Mouse (Mus musculus): ENCODE measurements around the gene Proser2. TPM values are rescaled to one million over a fixed set of nuclear protein-coding genes. Genes with fewer than 3 reads are reported as not detected.

The Proser2 gene
- 1 to 10 TPM; 2.3 to 3.4 TPM for total RNA-seq (2021)

DNA sequence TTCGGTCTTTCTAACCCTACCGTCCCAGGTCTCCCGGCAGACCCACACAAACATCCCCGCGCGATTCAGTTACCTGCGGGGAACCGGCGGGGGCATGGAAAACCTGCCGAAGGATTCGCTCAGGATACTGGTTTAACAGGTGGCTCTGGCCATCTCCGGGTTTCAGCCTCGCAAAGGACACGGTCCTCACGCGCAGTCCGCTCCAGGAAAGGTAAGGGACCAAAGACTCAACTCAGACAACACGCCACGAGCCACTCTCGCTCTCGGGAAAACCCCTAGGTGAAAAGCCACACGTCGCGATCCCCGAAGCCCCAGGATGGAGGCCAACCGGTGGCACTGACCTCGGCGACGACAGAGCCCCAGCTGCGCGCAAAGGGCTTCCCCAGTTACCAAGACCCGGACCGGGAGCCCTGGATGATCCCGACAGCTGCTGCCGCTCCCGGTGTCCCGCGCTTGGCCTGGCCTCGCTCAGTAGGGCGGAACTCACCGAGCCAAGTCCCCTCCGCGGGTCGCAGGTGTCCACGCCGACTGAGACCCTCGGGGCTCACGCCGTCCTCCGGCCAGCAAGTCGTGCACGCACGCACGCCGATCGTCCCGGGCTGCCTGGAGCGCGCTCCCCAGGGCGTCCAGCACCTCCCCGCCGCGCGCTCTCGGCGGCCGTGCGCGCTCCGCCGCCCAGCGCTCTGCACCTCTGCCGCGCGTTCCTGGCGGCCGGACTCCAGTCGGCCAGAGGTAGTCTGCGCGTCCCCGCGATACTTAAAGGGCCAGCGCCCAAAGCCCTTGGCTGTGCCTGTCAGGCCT, at the start of gene Proser2:
Proser2 (minus strand) TSS at position 657 of the 801 bp plus-strand sequence.
- peak; percentile 56 for DNase-seq
- intact Hi-C loops (cut with DNase I): no loop called here

DNA sequence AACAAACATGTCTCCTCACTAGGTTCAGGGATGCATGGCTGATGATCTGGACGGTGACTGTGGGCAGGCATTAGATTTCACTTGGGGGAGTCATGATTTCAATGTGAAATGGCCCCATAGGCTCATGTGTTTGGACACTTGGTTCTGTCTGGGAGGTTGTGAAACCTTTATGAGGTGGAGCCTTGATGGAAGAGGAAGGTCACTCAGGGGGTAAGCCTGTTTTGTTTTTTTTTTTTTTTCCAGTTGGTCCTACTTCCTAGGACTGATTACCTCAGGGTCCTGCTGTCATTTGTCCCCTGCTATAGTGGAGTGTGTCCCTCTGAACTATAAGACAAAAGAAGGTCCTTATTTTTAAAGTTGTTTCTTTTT, 49.7 kb upstream of the Proser2 start:
- intact Hi-C loops (cut with DNase I): no loop called here
- DNase-seq: no peak

DNA sequence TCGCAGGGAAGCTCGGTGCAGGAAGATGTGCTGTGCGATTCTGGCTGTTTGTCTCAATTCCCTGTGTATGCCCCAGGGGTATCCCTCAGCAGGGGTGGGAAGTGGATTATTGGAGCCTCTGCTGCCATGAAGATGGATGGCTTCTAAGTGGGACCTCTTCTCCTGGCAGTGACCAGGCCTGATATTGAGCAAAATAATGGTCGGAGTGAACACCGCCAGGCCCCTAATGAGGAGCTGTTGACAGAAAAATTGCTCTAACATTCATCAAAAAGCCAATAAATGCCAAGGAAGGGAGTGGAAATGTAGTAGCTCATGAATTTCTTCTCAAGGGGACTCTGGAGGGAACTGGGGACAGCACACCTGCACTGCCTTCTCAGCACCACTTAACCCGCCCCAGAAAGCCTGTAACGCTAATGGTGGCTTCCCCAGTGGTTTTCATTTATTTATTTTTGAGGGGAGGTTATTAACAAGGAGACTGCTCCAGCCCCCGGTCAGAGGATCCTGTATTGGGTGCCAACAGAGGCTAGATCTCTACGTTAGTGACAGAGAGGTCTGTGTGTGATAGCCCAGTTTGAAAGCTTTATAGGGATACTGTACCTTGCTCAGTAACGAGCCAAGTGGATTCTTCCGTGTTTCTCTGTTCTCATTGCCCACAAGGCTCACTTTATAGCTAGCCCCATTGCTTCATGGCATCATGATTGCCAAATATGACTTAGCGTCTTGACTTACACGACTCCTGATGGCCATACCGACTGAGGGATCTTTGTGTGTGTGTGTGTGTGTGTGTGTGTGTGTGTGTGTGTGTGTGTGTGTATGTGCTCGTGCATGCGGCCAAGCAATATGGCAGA, 49.1 kb upstream of the Proser2 start:
- DNase-seq: no peak
- intact Hi-C loops (cut with DNase I): no loop called here

DNA sequence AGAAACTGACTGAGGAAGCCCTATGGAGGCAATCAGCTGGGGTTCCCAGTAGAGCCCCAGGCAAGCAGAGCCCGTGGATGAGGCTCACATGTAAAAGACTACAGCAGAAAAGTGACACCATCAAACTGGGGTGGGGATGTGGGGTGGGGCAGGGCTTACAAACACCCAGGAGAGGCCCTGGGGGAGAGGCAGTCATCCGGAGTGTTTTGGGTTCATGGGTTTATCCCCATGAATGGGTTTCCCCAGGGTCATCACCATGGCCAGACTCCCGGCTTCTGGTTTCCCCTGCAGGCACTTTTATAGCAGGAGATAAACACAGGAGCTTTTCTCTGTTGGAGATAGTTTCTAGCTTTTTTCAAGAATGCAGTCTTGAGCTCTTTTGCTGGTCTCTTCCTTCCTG, 43.0 kb upstream of the Proser2 start:
- DNase-seq: no peak
- intact Hi-C loops (cut with DNase I): no loop called here

DNA sequence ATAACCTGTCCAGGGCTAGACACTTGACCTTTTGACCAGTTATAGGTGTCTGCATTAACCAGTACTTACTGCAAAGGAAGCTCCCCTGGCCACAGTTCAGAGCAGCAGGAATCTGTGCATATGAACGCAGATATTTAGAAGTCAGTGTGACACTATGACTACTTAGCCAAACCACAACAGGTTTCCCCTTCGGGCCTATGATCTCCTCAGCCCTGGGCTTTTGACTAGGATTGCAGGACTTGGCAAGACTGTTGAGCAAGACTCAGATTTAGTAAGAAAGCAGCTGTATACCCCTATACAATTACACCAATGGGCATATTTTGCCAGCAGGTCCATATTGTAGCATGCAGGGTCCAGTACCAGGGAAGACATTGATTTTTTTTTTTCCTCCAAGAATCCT, 38.5 kb upstream of the Proser2 start:
- DNase-seq: no peak
- intact Hi-C loops (cut with DNase I): loop anchor here (5.0 kb wide), 1 partner anchor 171 kb away; no protein-coding TSS in a partner anchor

DNA sequence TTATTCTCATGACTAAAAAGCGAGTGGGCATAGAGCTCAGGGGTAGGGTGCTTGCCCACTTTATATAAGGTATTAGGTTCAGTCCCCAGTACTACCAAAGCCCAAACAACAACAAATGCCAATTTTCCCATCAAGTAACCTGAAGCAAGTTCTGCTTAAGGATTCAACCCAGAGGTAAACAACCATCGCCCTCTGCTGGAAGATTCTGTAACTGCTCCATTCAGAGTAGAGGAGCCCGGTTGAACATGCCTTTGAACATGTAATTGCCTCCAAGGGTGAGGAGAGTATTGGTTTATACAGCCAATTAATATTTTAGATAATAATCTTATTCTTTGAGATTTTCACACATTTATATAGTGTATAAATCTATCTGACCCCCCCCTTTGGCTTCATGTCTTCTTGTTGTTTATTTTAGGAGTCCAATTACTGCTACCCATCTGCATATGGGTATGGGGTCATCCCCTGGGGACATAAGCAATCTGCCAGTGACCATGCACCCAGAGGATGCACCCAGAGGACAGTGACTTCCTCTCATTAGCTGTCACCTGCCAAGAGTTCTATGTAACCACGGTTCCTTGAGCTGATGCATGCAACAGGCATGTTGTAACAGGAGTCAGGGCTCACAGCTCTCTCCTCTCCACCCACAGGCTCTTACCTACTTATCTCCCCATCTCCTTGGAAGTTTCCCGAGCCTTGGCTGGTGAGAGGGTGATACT, 38.0 kb upstream of the Proser2 start:
- intact Hi-C loops (cut with DNase I): loop anchor here (5.0 kb wide), 1 partner anchor 171 kb away; no protein-coding TSS in a partner anchor
- peak; percentile 77 for DNase-seq

DNA sequence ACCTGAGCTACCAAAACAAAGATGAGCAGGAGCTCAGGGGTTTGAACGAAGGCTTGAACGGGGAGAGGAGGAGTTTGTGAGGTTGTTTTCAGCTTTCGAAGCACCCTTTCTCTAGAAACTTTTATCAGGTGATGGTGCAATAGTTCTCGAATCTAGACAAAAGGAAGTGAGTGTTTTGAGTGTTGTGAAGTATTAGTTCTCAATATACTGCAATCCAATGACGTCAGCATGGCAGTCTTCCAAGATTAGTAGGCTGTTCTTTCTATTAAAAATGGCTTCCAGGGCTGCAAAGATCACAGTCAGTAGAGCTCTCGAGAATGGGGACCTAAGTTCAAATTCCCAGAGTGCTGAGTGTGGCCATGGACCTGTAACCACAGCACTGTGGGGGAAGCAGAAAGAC, 35.8 kb upstream of the Proser2 start:
- intact Hi-C loops (cut with DNase I): loop anchor here (5.0 kb wide), 1 partner anchor 168 kb away; no protein-coding TSS in a partner anchor
- DNase-seq: no peak

DNA sequence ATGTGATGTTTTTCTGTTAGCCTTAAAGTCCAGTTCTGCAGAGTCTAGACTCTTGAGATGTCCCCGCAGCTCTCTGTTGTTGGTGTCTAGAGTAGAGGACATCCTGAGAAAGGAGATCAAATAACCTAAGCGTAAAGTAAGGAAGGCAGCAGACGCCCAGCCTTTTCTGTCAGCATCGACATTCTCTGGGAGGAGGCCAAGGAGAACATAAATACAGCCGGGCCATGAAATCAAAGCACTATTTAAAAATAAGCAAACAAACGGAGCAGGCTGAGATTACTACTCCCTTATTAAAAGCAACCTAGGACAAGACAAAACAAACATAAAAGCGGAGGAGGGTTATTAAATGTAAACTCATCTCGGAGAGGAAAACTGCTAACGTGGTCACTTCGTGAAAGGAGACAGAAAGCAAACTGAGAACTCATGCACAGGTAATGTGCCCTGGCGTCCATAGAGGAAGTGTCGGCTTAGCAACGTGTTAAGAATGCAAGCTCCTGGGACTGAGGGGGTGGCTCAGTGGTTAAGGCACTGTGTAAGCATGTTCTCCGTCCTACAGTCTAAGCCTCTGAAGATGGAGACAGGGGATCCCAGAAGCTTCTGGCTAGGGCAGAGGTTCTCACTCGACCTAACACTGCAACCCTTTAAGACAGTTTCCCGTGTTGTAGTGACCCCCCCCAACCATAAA, 34.7 kb upstream of the Proser2 start:
- intact Hi-C loops (cut with DNase I): loop anchor here (5.0 kb wide), 1 partner anchor 167 kb away; no protein-coding TSS in a partner anchor
- DNase-seq: no peak

DNA sequence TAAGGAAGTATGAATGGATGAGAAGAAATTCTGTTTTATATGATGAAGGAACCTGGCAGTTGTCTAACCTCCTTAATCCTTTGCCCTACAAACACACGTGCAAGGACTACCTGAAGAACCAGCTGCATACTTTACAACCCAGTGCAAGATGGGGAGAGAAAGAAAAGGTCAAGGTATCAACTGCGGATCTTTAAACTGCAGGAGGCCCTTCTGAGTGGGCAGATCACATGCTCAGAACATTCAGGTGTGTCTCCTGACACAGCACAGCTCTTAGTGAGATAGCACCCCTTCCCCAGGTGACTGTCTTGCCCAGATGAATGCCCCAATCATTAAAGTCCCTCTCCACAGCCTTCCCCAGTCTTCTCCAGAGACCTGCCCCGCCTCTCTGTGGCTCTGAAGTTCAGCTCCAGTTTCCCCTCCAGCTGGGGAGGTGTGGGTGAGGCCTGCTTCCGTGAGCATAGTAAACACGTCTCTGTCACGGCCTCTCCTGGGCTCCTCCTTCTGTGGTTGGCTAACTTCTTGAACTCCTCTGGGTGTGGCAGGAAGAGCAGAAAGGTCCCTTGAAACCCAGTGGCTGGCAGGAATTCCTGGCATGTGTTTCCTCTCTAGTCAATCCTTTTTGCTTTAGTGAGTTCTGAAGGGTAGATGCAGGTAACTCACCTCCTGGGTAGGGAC, 32.5 kb upstream of the Proser2 start:
- no peak for DNase-seq
- intact Hi-C loops (cut with DNase I): no loop called here

DNA sequence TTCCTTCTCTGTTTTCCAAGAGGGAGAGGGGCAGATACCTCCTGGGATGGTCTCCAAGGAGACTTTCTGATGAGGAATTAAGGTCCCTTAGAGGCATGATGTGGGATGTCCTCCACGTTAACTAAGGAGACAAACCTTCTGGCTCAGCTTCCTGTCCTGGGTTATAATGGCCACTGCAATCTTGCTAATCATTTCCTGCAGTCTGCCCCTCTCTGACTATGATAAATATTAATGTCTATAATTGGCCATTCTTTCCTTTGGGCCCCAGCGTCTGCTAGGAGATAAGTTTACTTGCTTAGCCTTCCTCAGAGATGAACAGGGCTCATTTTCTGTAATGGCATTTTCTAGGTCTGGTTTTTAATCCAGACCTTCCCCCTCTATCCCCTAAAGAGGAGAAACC, 29.7 kb upstream of the Proser2 start:
- intact Hi-C loops (cut with DNase I): no loop called here
- no peak for DNase-seq

DNA sequence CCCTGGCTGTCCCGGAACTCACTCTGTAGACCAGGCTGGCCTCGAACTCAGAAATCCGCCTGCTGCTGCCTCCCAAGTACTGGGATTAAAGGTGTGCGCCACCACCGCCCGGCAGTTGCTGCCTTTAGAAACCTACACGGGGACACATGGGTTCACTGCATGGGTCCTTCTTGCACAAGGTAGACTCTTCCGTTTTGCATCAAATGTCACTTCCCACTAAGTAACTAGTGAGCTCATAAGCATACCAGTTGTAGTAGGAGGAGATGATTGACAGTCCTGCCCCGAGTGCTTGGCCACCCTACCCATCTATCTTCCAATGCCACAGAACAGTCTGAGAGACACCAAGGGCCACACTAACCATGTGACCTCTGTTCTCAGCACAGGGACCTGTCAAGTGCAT, 29.2 kb upstream of the Proser2 start:
- DNase-seq: no peak
- intact Hi-C loops (cut with DNase I): no loop called here

DNA sequence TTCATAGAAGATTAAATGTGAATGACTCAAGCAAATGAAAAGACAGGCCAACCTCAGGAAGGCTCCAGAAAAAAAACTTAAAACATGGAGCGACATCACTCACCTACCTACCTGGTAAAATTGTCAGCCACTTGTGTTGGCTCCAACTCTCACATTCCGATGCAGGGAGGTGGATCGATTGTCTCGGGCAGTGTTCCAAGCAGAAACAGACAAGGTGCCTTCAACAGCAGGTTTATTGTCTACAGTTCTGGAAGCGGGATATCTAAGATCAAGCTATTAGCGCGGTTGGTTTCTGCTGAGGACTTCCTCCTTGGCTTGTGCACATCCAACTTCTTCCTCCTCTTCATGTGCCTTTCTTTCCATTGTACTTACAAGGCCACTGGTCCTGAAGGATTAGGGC, 27.6 kb upstream of the Proser2 start:
- intact Hi-C loops (cut with DNase I): no loop called here
- DNase-seq: no peak

DNA sequence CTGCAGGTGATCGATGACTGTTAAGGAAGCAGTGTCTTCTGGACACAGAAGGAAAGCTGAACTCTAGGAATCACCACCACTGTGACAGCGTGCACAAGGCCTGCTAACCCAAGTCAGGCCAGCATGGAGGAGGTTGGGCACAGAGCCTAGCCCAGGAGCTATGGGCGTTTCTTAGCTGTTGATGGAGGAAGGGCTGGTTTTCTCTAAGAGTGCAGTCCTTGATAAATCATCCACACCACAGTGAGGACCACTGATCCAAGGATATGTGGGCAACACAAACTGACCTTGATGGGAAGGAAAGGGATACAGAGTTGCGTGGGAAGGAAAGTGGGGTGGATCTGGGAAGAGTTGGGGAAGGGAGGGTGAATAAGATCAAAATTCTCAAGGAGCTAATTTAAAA, 27.2 kb upstream of the Proser2 start:
- no peak for DNase-seq
- intact Hi-C loops (cut with DNase I): no loop called here

DNA sequence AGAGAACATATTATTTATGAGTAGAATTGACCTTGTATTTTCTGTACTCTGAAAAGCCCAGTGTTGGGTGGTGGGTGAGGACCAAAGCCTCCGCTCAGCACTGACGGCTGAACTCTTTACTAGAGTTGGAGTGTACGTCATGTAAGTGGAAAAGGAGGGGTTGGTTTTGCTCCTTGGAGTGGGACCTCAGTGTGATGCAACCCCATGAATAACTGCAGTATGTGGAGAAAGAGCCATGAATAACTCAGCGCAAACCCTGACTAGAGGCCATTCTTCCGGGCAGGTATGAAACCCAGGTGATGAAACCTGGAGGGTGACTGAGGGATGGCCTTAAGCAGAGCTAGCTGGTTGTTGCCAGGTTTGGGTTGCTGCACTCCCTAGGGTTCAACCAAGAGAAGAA, 19.8 kb upstream of the Proser2 start:
- DNase-seq: no peak
- intact Hi-C loops (cut with DNase I): no loop called here

DNA sequence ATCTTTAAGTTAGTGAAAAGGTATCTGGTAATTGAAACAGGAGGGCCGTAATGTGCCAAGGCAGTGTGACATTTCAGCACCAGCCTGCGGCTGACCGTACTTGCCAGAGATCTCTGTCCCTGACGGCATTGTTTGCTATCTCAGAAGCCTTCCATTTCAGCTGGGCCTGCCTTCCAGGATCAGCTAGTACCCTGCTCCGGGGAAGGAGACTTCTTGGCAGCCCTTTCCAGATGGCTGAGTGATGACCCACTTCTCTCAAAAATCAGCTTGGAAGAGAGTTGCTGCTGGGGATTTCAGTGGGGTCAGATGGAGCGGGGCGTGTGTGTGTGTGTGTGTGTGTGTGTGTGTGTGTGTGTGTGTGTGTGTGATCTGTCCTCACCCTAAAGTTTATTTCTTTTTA, 16.9 kb upstream of the Proser2 start:
- DNase-seq: no peak
- intact Hi-C loops (cut with DNase I): no loop called here

DNA sequence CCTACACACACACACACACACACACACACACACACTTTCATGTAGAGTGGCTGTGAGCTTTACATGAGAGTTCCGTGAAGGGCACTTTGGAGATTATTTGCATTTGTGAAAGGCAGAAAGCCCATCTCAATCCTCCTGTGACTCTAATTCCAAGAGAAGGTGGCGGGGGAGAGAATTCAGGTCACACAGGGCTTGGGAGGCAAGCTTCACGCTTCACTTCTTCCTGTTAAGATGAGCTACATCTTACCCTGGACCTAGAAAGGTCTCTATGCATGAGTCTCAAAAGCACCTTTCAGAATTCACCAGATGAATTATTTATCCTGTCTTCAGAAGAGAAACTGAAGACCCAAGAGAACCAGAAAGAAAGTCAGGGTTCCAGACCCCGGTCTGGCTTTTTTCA, 16.2 kb upstream of the Proser2 start:
- intact Hi-C loops (cut with DNase I): no loop called here

DNA sequence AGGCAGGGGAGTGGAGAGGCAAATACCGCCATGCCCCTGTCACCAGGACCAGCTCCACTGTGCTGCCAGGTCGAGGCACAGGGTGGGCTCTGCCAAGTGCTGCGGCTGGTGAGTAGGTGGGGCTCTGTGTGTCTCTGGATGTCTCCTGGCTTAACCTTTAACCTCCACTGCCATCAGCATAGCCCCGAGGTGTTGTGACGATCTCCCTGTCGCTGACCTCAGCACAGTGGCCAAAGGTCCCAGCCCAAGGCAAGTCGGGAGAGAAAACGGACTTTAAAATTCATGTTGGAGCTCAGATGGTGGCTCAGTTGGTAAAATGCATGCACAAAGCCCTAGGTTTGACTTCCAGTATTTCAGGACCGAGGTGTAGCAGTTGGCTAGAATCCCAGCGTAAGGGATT, 15.6 kb upstream of the Proser2 start:
- intact Hi-C loops (cut with DNase I): no loop called here

More for the DNA sequence above, 16.2 kb upstream of the Proser2 start:
- no peak for DNase-seq

DNA sequence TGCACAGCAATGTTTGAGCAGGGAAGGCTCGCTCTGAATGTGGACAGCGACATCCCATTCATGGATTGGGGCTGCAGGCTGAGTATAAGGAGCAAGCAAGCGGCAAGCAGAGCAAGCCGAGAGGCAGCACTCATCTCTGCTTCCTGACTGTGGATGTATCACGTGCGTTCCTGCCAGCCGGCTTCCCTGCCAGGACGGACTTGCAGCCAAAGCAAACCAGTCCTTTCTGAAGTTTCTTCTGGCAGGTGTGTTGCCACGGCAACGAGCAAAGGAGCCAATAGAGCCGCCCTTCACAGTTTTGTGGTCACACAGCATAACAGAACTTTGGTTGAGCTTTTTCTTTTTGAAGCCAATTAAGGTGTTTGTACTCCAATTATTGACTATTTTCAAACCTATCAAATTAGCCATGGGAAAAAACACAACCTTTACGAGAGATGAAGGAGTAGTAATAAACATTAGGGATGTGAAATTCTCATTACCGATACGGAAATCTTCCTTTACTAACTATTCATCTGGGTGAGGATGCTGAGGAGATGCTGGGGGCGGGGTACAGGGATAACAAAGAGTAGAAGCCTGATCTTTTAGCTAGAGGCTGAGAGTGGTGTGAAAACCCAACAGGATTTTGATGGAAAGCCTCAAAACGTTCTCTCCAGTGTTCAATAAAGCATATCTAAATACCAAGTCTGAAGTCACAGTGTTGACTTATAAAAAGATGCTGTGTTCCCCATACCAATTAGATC, 13.1 kb upstream of the Proser2 start:
- intact Hi-C loops (cut with DNase I): no loop called here
- peak; percentile 66 for DNase-seq

More for the DNA sequence above, 15.6 kb upstream of the Proser2 start:
- no peak for DNase-seq

DNA sequence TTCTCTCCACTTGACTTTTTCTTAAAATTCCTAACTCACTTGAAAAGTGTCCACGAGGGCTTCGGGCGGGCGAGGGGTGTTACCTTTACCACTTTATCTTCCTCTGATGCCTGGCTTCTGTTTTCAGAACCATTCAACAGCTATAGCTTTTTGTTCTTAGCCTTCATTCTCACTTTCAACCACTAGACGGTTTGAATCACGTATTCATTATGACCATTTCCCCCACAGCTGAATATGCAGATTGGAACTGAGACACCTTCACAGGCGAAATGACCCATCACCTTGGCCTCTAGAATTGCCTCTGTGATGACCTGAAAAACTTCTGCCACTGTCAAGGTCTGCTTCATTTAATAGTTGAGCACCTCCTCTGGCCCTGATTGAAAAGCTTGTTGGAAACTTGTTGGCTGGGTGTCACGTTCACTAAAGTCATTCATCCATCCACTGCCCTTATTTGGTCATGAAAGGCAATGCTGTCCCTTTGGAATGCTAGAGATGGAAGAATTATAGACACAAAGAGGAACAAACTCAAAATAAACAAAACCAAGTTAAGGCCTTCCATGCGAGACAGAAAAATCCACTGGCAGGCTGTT, 10.7 kb upstream of the Proser2 start:
- intact Hi-C loops (cut with DNase I): no loop called here

More for the DNA sequence above, 10.7 kb upstream of the Proser2 start:
- DNase-seq: no peak
